Mouse (Mus musculus) frontal cortex, postnatal 14 days (tissue): ENCODE data around the gene Gtpbp10.

Experiments
- DNase-seq, 2 experiments: peaks; one replicate each; pipeline ENCODE4 v3.0.0; 2022; ENCODE audit warnings: low spot score in 2 of 2

Gtpbp10 gene

GRCm38 (mm10) chr5:5496393-5496792 lies 62.9 kb downstream of the Gtpbp10 start:
- DNase-seq = no peak

- DNase-seq = no peak
Observed at GRCm38 (mm10) chr5:5495042-5495441, 64.3 kb downstream of the Gtpbp10 start.

- DNase-seq = no peak
Observed at GRCm38 (mm10) chr5:5494269-5495005, 64.9 kb downstream of the Gtpbp10 start.

DNA sequence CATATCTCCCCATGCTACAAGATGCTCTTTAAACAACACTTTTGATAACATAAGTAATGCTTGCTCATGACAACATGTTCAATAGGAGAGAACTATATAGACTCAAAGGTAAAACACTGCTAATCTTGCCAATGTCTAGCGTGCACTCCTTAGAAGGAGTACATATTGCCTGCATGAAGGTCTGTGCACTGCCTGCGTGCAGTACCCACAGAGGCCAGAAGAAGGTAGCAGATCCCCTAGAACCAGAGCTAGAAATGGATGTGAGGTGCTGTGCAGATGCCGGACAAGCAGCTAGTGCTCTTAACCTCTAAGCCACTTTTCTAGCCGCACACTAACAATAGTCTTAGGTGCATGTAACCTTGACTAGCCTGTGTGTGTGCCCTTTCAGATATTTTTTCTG lies 67.2 kb downstream of the Gtpbp10 start:
- no peak for DNase-seq
